Mouse (Mus musculus) naive thymus-derived CD4-positive, alpha-beta T cell, adult 5 months (primary cell): ENCODE data around the gene 1110008L16Rik. TPM values are rescaled to one million over a fixed set of nuclear protein-coding genes. Genes with fewer than 3 reads are reported as not detected.

ENCODE experiments used
- polyA plus RNA-seq: library from polyadenylated mRNA; unstranded; fragments of 100-300 nt; shearing (Covaris generic); gene quantifications from one replicate; pipeline ENCODE4 v1.2.1, GENCODE M21; 2017

Gene 1110008L16Rik
- 5.9 TPM for polyA plus RNA-seq

DNA sequence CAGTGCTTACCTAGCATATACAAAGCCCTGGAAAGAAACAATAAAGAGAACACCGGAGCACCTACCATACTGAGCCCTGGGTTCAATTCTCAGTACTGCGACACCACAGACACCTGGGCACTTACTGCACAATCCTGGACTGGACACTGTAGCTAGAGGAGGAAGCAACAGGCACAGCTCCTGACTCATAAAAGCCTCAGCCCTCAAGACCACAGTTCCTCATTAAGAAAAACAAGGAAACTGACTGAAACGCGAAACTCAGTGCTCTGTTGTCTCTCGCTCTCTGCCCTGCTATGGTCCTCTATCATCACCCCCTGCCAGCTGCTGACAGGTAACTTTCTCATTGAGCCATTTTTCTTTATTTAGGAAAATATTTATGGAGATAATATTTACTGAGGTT lies at the start of gene 1110008L16Rik:
Gene 1110008L16Rik (plus strand): TSS at position 242 of the 400 bp plus-strand sequence.

DNA sequence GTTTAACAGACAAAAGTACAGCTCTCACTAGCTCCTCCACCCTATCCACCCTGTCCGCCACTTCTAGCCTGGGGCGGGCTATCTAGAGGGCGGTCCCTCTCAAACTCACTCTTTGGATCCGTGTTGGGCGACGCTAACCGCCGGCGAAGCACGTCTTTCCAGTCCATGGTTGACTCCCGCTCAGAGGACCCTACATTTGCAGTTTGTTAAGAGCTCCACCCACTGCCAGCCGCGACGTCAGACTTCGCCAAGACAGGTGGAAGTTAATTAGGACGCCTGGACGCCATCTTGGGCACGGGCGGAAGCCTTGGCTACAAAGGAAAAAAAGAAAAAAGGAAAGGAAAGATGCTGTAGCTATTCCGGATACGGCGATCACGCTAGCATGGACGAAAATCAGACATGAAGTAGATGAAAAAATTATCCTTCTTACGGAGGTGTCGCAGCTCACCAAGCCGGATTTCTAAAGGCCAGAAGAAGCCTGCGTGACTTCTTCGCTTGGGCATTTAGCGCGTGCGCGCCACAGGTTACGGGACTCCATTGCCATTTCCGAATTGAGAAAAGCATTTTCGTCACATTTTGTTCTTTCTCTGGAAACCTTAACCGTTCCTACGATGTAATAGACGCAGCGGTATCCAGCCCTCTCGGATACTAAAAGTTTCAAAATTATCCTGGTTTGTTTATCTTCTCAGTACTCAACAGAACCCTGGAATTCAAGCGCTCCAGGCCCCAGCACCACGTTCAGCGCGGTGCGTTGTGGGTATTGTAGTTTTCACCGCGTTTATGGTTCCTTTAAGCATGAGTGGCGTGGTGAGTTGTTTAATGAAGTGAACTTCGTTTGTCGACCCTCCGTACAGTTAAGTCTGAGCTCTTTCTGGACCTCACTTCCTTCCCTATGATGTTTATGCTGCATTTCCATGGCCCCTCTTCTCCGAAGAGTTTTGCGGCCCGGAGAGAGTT lies 3.4 kb downstream of the 1110008L16Rik start, which contains the start of gene Ppp2r3c:
Gene Ppp2r3c (minus strand): TSS at position 514 of the 957 bp plus-strand sequence.

DNA sequence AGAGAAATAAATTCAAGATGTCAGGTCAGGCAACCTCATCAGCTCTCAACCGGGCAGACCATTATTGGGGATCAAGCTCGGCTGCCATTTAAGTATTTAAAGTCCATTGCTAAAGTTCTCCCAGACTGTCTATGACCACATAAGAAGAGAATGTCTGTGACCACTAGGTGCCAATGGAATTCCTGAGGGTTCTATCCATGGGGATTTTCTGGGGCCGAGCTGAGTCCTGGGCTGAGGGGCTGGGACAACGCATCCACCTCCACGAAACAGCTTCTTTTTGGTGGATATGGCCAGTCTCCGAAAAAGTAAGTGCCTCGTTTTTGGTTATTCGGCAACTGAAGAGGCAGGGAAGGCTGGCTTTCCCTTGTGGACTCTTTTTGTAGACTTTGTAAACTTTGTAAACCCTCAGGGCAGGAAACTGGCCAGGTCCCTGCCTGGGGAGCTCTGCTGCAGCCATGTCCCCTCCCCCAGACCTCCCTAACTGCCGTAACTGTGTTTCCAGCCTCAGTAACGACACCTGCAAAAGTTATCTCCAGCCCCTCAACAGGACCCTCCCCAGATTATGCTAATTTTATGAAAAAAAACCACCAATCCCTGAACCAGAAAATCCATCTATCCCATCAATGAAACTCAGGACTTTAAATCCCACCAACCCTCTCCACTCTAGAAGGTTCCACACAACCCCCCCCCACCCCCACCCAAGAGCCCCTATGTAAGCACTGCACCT lies 84.8 kb downstream of the 1110008L16Rik start, which contains the start of gene Psma6:
Gene Psma6 (plus strand): TSS at position 200 of the 727 bp plus-strand sequence.

Other genes starting within 250 kb of the 1110008L16Rik start
- 21.0 TPM for gene 2700097O09Rik, start 219.5 kb upstream of the 1110008L16Rik start, polyA plus RNA-seq
- gene Srp54a, start 219.3 kb upstream of the 1110008L16Rik start, polyA plus RNA-seq: 177 TPM
- gene Fam177a, start 175.1 kb upstream of the 1110008L16Rik start, polyA plus RNA-seq: 49.4 TPM
- 60.9 TPM for gene Srp54b, start 144.5 kb upstream of the 1110008L16Rik start, polyA plus RNA-seq
- gene 1700047I17Rik2, start 100.0 kb upstream of the 1110008L16Rik start, polyA plus RNA-seq: not detected
- gene Srp54c, start 69.4 kb upstream of the 1110008L16Rik start, polyA plus RNA-seq: 104 TPM
- gene Ppp2r3c, start 3.4 kb downstream of the 1110008L16Rik start, polyA plus RNA-seq: 14.8 TPM
- 171 TPM for gene Psma6, start 84.6 kb downstream of the 1110008L16Rik start, polyA plus RNA-seq
- gene Nfkbia, start 193.1 kb downstream of the 1110008L16Rik start, polyA plus RNA-seq: 688 TPM